Mouse (Mus musculus) hindbrain, embryonic 15.5 days (tissue): ENCODE measurements around the gene Fcgr3. TPM values are rescaled to one million over a fixed set of nuclear protein-coding genes. Genes with fewer than 3 reads are reported as not detected.

Experiments
- microRNA-seq: library from miRNA; unstranded; fragments of <30 nt; microRNA quantifications from one replicate; pipeline ENCODE4, GENCODE M21; 2016
- polyA plus RNA-seq: library from polyadenylated mRNA; unstranded; fragments of >200 nt; fragmentation: Nextera tagmentation; extraction: Ambion mirVana; gene quantifications from 2 replicates; pipeline ENCODE4 v1.2.1, GENCODE M21; 2015

Gene Fcgr3
- polyA plus RNA-seq, 1 experiment from 2014 or later: 9.6 TPM

Small RNA genes lying within 50 kb of the gene (microRNA-seq; reads per million reads assigned to microRNA genes)
- gene Gm27552 (not detected), gene Gm27844 (not detected), gene Mir6546 (not detected)

Other genes with a start within 250 kb of the Fcgr3 start
- 7.3 and 7.6 TPM in 2 replicates for gene Atf6, start 197.2 kb downstream of the Fcgr3 start, polyA plus RNA-seq
- 0.21 and 1.2 TPM in 2 replicates for gene Gm26620, start 179.9 kb downstream of the Fcgr3 start, polyA plus RNA-seq
- gene Dusp12, start 179.4 kb downstream of the Fcgr3 start, polyA plus RNA-seq: 38.4 and 46.0 TPM in 2 replicates
- gene Fcrlb, start 152.0 kb downstream of the Fcgr3 start, polyA plus RNA-seq: 0.85 and 1.4 TPM in 2 replicates
- gene Fcrla, start 137.4 kb downstream of the Fcgr3 start, polyA plus RNA-seq: not detected in 2 replicates
- gene Fcgr2b, start 88.4 kb downstream of the Fcgr3 start, polyA plus RNA-seq: 1.7 and 2.6 TPM in 2 replicates
- 0.27 and 1.0 TPM in 2 replicates for gene Fcgr4, start 46.0 kb downstream of the Fcgr3 start, polyA plus RNA-seq
- gene Cfap126, start 49.0 kb upstream of the Fcgr3 start, polyA plus RNA-seq: 7.7 and 14.1 TPM in 2 replicates
- 290 and 297 TPM in 2 replicates for gene Sdhc, start 85.7 kb upstream of the Fcgr3 start, polyA plus RNA-seq
- 4.2 and 7.7 TPM in 2 replicates for gene Mpz, start 85.8 kb upstream of the Fcgr3 start, polyA plus RNA-seq
- gene Pcp4l1, start 131.3 kb upstream of the Fcgr3 start, polyA plus RNA-seq: 32.4 and 48.4 TPM in 2 replicates
- gene Nr1i3, start 149.0 kb upstream of the Fcgr3 start, polyA plus RNA-seq: 0.39 and 0.49 TPM in 2 replicates
- 55.0 and 55.4 TPM in 2 replicates for gene Tomm40l, start 157.6 kb upstream of the Fcgr3 start, polyA plus RNA-seq
- gene Apoa2, start 160.1 kb upstream of the Fcgr3 start, polyA plus RNA-seq: 6.0 and 6.3 TPM in 2 replicates
- 24.9 and 30.7 TPM in 2 replicates for gene Fcer1g, start 169.4 kb upstream of the Fcgr3 start, polyA plus RNA-seq
- gene Adamts4, start 185.5 kb upstream of the Fcgr3 start, polyA plus RNA-seq: 5.6 and 6.2 TPM in 2 replicates
- gene Ndufs2, start 186.5 kb upstream of the Fcgr3 start, polyA plus RNA-seq: 233 and 245 TPM in 2 replicates
- gene B4galt3, start 205.4 kb upstream of the Fcgr3 start, polyA plus RNA-seq: 105 and 107 TPM in 2 replicates
- 44.2 and 53.6 TPM in 2 replicates for gene Ppox, start 216.3 kb upstream of the Fcgr3 start, polyA plus RNA-seq
- gene Usp21, start 223.1 kb upstream of the Fcgr3 start, polyA plus RNA-seq: 99.8 and 106 TPM in 2 replicates
- 109 and 110 TPM in 2 replicates for gene Ufc1, start 230.1 kb upstream of the Fcgr3 start, polyA plus RNA-seq